Mouse (Mus musculus): ENCODE measurements around the gene Npffr2.
"Not testable (repeated sequence)": the region's sequence is repeated elsewhere in the genome, so short reads cannot be mapped to it uniquely, and the experiment has no call there.

The Npffr2 gene

GRCm38 (mm10) chr5:89526878-89527578, at the start of gene Npffr2:
Gene Npffr2, plus strand, starts transcription at chr5:89527429.
- DNase-seq: no peak

- DNase-seq: no peak
Observed at GRCm38 (mm10) chr5:89492560-89492959, 34.7 kb upstream of the Npffr2 start.

GRCm38 (mm10) chr5:89500182-89500581, 27.0 kb upstream of the Npffr2 start:
- DNase-seq: no peak

- peak; percentile 49 for DNase-seq
Observed at GRCm38 (mm10) chr5:89518641-89519040, 8.6 kb upstream of the Npffr2 start.

- DNase-seq: no peak
Observed at GRCm38 (mm10) chr5:89526181-89526778, 949 bp upstream of the Npffr2 start.

GRCm38 (mm10) chr5:89528951-89529350, 1.7 kb downstream of the Npffr2 start:
- DNase-seq: no peak

- no peak for DNase-seq
Observed at GRCm38 (mm10) chr5:89529391-89529790, 2.2 kb downstream of the Npffr2 start.

- no peak for DNase-seq
Observed at GRCm38 (mm10) chr5:89536018-89536417, 8.8 kb downstream of the Npffr2 start.

- no peak for DNase-seq
Observed at GRCm38 (mm10) chr5:89542472-89542871, 15.2 kb downstream of the Npffr2 start.

- DNase-seq: peak; percentile 76
Observed at GRCm38 (mm10) chr5:89543476-89543875, 16.2 kb downstream of the Npffr2 start.

GRCm38 (mm10) chr5:89559118-89559517, 31.9 kb downstream of the Npffr2 start:
- DNase-seq: not testable (repeated sequence)

GRCm38 (mm10) chr5:89561381-89561780, 34.2 kb downstream of the Npffr2 start:
- DNase-seq: peak; percentile 56

- DNase-seq: no peak
Observed at GRCm38 (mm10) chr5:89578678-89579077, 51.4 kb downstream of the Npffr2 start.

- no peak for DNase-seq
Observed at GRCm38 (mm10) chr5:89579181-89579580, 52.0 kb downstream of the Npffr2 start.

GRCm38 (mm10) chr5:89581143-89581542, 53.9 kb downstream of the Npffr2 start:
- DNase-seq: peak; percentile 10

GRCm38 (mm10) chr5:89581742-89582366, 54.6 kb downstream of the Npffr2 start:
- no peak for DNase-seq

- DNase-seq: no peak
Observed at GRCm38 (mm10) chr5:89585021-89585420, 57.8 kb downstream of the Npffr2 start.

GRCm38 (mm10) chr5:89592301-89592700, 65.1 kb downstream of the Npffr2 start:
- DNase-seq: no peak

GRCm38 (mm10) chr5:89611322-89612015, 84.2 kb downstream of the Npffr2 start:
- DNase-seq: peak; percentile 2

- DNase-seq: peak; percentile 9
Observed at GRCm38 (mm10) chr5:89612262-89612661, 85.0 kb downstream of the Npffr2 start.

- peak; percentile 59 for DNase-seq
Observed at GRCm38 (mm10) chr5:89631599-89631998, 104.4 kb downstream of the Npffr2 start.

All from right cerebral cortex, adult 18-20 months (tissue).